Mouse (Mus musculus) macrophage (primary cell): ENCODE measurements around the gene Napb. TPM values are rescaled to one million over a fixed set of nuclear protein-coding genes. Genes with fewer than 3 reads are reported as not detected.

Experiments used
- H3K27ac ChIP-seq: fragments of 350-480 bp; formaldehyde crosslinking; 2 replicates; pipeline ENCODE4 v1.9.0; 2021
- H3K36me3 ChIP-seq: fragments of 350-480 bp; formaldehyde crosslinking; 2 replicates; pipeline ENCODE4 v1.9.0; 2021; ENCODE audit errors: inconsistent target
- H3K4me3 ChIP-seq: fragments of 350-480 bp; formaldehyde crosslinking; 2 replicates; pipeline ENCODE4 v1.9.0; 2021; ENCODE audit errors: inconsistent target
- H3K79me2 ChIP-seq: fragments of 350-480 bp; formaldehyde crosslinking; 2 replicates; pipeline ENCODE4 v1.9.0; 2021; ENCODE audit errors: inconsistent target
- WGBS: methylation state at CpG from one replicate; pipeline ENCODE4 v1.1.7; 2026; ENCODE audit warnings: inconsistent platforms; ENCODE audit not compliant: missing documents; 5-methylcytosine and 5-hydroxymethylcytosine counted together
- polyA plus RNA-seq: library from polyadenylated mRNA; stranded (reverse); fragments of 250-400 nt; gene quantifications from 3 replicates; pipeline ENCODE4 v1.2.4, GENCODE M21; 2018; ENCODE audit warnings: inconsistent platforms

The Napb gene
- polyA plus RNA-seq, 1 experiment from 2014 or later = 0.69 TPM

- 90% methylated on average over 3 of the region's 3 CpGs for WGBS
- no peak overlapping the region for H3K27ac ChIP-seq
- no peak overlapping the region for H3K4me3 ChIP-seq
- H3K36me3 ChIP-seq = no peaks in the 10 kb centered on the region
- peaks cover 10% of the 10 kb centered on the region for H3K79me2 ChIP-seq
These were observed 19.9 kb downstream of the Napb start for GRCm38 (mm10) chr2:148712326-148712725.

GRCm38 (mm10) chr2:148707202-148707530 lies 25.1 kb downstream of the Napb start:
- Histone ChIP-seq H3K36me3 (no peaks in the 10 kb centered on the region), H3K27ac (no peak overlapping the region), H3K4me3 (no peak overlapping the region), H3K79me2 (no peaks in the 10 kb centered on the region)
- WGBS = 94% methylated on average over 6 of the region's 6 CpGs

- Histone ChIP-seq H3K27ac (no peak overlapping the region), H3K79me2 (no peaks in the 10 kb centered on the region), H3K36me3 (no peaks in the 10 kb centered on the region), H3K4me3 (no peak overlapping the region)
- WGBS = 94% methylated on average over 15 of the region's 15 CpGs
These were observed 25.7 kb downstream of the Napb start for GRCm38 (mm10) chr2:148706409-148707201.

GRCm38 (mm10) chr2:148698571-148698970 lies 33.7 kb downstream of the Napb start:
- no peak overlapping the region for H3K4me3 ChIP-seq
- WGBS = 42% methylated on average over 4 of the region's 5 CpGs
- H3K36me3 ChIP-seq = peaks cover 16% of the 10 kb centered on the region; the same call in 1 of the 2 replicates
- H3K27ac ChIP-seq = no peak overlapping the region
- H3K79me2 ChIP-seq = no peaks in the 10 kb centered on the region

GRCm38 (mm10) chr2:148690781-148691180 lies 41.5 kb downstream of the Napb start:
- H3K27ac ChIP-seq = no peak overlapping the region
- no peak overlapping the region for H3K4me3 ChIP-seq
- peaks cover 63% of the 10 kb centered on the region for H3K36me3 ChIP-seq
- 98% methylated on average over 5 of the region's 5 CpGs for WGBS
- peaks cover 14% of the 10 kb centered on the region; the same call in 1 of the 2 replicates for H3K79me2 ChIP-seq

- WGBS = 93% methylated on average over 3 of the region's 3 CpGs
- no peak overlapping the region for H3K27ac ChIP-seq
- no peak overlapping the region for H3K4me3 ChIP-seq
- peaks cover 63% of the 10 kb centered on the region for H3K36me3 ChIP-seq
- H3K79me2 ChIP-seq = peaks cover 14% of the 10 kb centered on the region; the same call in 1 of the 2 replicates
These were observed 42.0 kb downstream of the Napb start for GRCm38 (mm10) chr2:148690291-148690690.

GRCm38 (mm10) chr2:148689444-148690140 lies 42.7 kb downstream of the Napb start:
- peaks cover 61% of the 10 kb centered on the region for H3K36me3 ChIP-seq
- H3K4me3 ChIP-seq = no peak overlapping the region
- H3K27ac ChIP-seq = no peak overlapping the region
- H3K79me2 ChIP-seq = peaks cover 19% of the 10 kb centered on the region; the same call in 1 of the 2 replicates
- 91% methylated on average over 6 of the region's 6 CpGs for WGBS

- Histone ChIP-seq H3K36me3 (peaks cover 55% of the 10 kb centered on the region), H3K27ac (no peak overlapping the region), H3K79me2 (peaks cover 35% of the 10 kb centered on the region), H3K4me3 (no peak overlapping the region)
- 97% methylated on average over 5 of the region's 5 CpGs for WGBS
These were observed 44.3 kb downstream of the Napb start for GRCm38 (mm10) chr2:148687971-148688370.

- Histone ChIP-seq H3K4me3 (no peak overlapping the region), H3K36me3 (peaks cover 44% of the 10 kb centered on the region), H3K27ac (no peak overlapping the region), H3K79me2 (peaks cover 46% of the 10 kb centered on the region)
- 100% methylated on average over 1 of the region's 1 CpGs for WGBS
These were observed 45.4 kb downstream of the Napb start for GRCm38 (mm10) chr2:148686862-148687261.

- no peak overlapping the region for H3K4me3 ChIP-seq
- H3K27ac ChIP-seq = peak overlapping the region; percentile 31
- H3K36me3 ChIP-seq = peaks cover 32% of the 10 kb centered on the region
- H3K79me2 ChIP-seq = peaks cover 54% of the 10 kb centered on the region
- WGBS = 32% methylated on average over 3 of the region's 3 CpGs
These were observed 46.6 kb downstream of the Napb start for GRCm38 (mm10) chr2:148685709-148686108.

GRCm38 (mm10) chr2:148684972-148685371 lies 47.3 kb downstream of the Napb start:
- WGBS = 92% methylated on average over 2 of the region's 2 CpGs

GRCm38 (mm10) chr2:148683031-148683430 lies 49.2 kb downstream of the Napb start:
- Histone ChIP-seq H3K4me3 (no peak overlapping the region), H3K36me3 (peaks cover 15% of the 10 kb centered on the region; the same call in 1 of the 2 replicates), H3K79me2 (peaks cover 54% of the 10 kb centered on the region), H3K27ac (no peak overlapping the region)
- 95% methylated on average over 1 of the region's 1 CpGs for WGBS

More at GRCm38 (mm10) chr2:148684972-148685371, 47.3 kb downstream of the Napb start:
- peaks cover 54% of the 10 kb centered on the region for H3K79me2 ChIP-seq
- H3K4me3 ChIP-seq = no peak overlapping the region
- H3K36me3 ChIP-seq = peaks cover 25% of the 10 kb centered on the region; the same call in 1 of the 2 replicates
- H3K27ac ChIP-seq = peak overlapping the region; percentile 31

GRCm38 (mm10) chr2:148681461-148681891 lies 50.8 kb downstream of the Napb start:
- H3K4me3 ChIP-seq = peak overlapping the region; percentile 87
- peaks cover 14% of the 10 kb centered on the region; the same call in 1 of the 2 replicates for H3K36me3 ChIP-seq
- peak overlapping the region; percentile 59 for H3K27ac ChIP-seq
- 12% methylated on average over 17 of the region's 17 CpGs for WGBS
- peaks cover 41% of the 10 kb centered on the region for H3K79me2 ChIP-seq

GRCm38 (mm10) chr2:148680775-148681291 lies 51.4 kb downstream of the Napb start, which contains the start of gene Gzf1:
Gene Gzf1 (plus strand): TSS chr2:148681023.
- under 1% methylated on average over 39 of the region's 39 CpGs for WGBS
- peaks cover 43% of the 10 kb centered on the region for H3K79me2 ChIP-seq
- peaks cover 20% of the 10 kb centered on the region; the same call in 1 of the 2 replicates for H3K36me3 ChIP-seq
- H3K27ac ChIP-seq = peak within 1 kb of the TSS; percentile 86
- H3K4me3 ChIP-seq = peak within 1 kb of the TSS; percentile 87
